14 mouse cellular contexts compared by ENCODE assay signal in genomic region chr1:75873911-75874310, GRCm38 (mm10).
"Had no signal": no experiment of that assay in that cellular context is flagged by ENCODE, and none has a peak within 500 bp of the region (broad histone marks: within the 10 kb centered on the region; RNA-seq: fewer than 3 reads in every experiment).

No protein-coding gene starts in this region.

- DNase-seq: kidney, adult 2 months; kidney, postnatal 25 days; layer of hippocampus, postnatal 36 days; liver, embryonic 13.5 days; lung, adult 2 months; lung, postnatal 14 days; lung, postnatal 4 days; midbrain, embryonic 14.5 days; right cerebral cortex, postnatal 14 days; spleen, adult 18-20 months; thymus, adult 18-20 months; thymus, postnatal 4 days had no signal

- H3K27ac ChIP-seq: kidney, postnatal 0 days; liver, embryonic 13.5 days; stomach, embryonic 15.5 days had no signal

- H3K4me3 ChIP-seq: liver, embryonic 13.5 days; stomach, embryonic 15.5 days had no signal
